Mouse (Mus musculus): ENCODE data around the gene Nt5c2.

DNA sequence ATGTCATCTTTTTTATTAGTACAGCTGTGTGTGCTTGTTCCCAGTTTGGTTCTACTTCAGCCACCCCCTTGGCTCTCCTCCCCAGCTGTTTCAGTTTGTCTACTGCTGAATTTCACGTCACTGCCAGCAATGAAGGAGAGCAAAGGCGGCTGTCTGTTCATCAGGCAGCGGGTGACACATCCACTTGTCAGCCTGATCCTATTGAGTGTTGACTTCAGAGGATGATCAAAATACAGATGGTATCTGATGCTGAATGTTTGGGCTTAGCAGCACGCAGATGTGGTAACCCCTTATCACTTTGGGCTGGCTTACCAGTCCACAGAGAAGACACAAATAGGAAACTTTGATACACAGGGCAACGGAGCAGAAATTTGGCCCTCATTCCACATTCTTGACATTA is 168.5 kb downstream of the Nt5c2 start:
- no peak for TF ChIP-seq POLR2A (IDR thresholded peaks at IDR 0.05; ENCODE audit: borderline replicate concordance, extremely low read depth, low read depth, low read length)
- no peak for TF ChIP-seq CTCF (IDR thresholded peaks at IDR 0.05; ENCODE audit: insufficient read depth, low read length)

All from lung, adult 2 months (tissue).